Mouse (Mus musculus) spleen, adult 12 weeks (tissue): Measurements from ENCODE around the gene Rbm6.

ENCODE experiments used
- DNase-seq: peaks from one replicate; pipeline ENCODE4 v3.0.0; 2022; ENCODE audit warnings: low spot score

Rbm6 gene

GRCm38 (mm10) chr9:107747310-107747709 lies 125.7 kb downstream of the Rbm6 start:
- DNase-seq, result no peak

DNA sequence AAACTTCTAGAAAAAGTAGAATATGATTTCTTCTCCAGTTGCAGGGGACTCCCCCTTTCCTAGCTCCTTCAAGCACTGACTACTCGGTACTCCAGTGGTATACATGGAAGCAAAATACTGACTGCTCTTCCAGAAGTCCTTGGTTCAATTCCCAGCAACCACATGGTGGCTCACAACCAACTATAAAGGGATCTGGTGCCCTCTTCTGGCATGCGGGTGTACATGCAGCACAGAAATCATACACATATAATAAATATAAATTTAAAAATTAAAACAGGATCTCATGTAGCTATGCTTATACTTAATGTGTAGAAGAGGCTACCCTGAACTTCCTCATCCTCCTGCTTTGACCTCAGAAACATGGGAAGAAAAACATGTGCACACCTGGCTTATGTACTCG lies 126.4 kb downstream of the Rbm6 start:
- no peak for DNase-seq

DNA sequence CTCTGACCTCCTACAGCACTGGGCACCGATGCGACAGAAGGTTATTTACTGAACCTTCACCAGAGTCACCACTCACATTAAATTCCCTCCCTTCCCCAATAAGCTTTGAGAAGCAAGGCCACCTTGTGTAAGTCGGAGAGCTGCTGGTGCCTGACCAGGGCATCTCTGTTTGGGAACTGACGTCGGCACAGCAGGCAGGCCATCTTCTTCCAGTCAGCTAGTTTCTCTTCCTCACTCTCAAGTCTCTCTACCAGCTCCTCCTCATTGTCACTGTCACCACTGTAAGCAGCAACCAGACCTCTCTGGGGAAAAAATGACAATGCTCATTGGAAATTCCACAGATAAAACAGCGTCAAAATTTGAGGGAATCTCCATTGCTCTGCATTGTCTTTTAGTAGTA lies 129.0 kb downstream of the Rbm6 start:
- no peak for DNase-seq

DNA sequence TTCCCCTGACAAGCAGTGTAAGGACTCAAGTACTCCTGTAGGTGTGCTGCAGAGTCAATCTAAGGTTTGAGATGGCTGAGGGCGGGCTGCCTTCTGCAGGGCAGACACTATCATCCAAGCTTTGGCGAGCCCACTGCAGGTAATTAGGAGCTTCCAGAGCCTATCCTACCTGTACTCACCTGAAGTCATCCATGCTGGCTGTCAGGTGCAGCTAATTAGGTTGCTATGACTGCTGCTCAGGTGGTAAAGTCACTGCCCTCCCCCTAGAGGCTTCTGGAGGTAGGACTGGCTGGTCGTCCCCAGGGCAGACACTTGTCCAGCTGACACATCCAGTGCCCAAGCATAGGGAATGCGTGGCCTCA lies 134.2 kb downstream of the Rbm6 start:
- DNase-seq, result peak; percentile 35

- peak; percentile 69 for DNase-seq
These were observed 134.8 kb downstream of the Rbm6 start for GRCm38 (mm10) chr9:107738020-107738840.

DNA sequence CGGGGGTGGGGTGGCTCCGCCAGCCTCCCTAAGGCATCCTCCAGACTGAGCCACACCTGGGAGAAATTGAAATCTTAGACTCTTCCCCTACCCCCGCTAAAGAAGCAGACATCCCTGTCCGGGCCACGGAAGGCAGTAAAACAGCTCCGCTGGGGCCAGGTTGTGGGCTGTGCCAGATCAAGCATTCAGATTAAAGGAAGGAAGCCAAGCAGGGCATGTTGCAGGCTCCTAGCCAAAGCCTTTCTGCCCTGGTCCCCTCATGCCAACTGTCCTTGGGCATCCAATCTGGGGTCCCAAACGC lies 136.9 kb downstream of the Rbm6 start:
- DNase-seq, result no peak

- DNase-seq, result no peak
These were observed 137.5 kb downstream of the Rbm6 start for GRCm38 (mm10) chr9:107735356-107736184.

DNA sequence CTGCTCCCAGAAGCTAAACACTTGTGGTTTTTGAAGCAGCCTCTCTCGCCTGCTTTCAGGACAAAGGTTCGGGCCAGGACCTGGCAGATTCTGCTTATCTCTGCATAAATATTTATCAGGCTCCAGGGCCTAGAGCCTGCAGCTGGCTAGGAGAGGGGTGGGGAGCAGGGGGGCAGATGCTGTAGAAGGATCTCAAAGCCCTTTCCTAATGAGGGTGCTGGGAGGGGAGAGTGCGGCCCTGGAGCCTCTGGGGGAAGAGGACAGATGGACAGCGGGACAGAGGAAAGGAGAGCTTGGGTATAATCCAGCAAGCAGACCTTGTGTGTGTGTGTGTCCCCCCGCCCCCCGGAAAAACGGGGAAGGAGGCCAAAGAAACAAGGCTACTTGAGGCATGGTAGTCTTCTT lies 138.5 kb downstream of the Rbm6 start:
- DNase-seq, result no peak

GRCm38 (mm10) chr9:107729709-107730108 lies 143.3 kb downstream of the Rbm6 start:
- no peak for DNase-seq

DNA sequence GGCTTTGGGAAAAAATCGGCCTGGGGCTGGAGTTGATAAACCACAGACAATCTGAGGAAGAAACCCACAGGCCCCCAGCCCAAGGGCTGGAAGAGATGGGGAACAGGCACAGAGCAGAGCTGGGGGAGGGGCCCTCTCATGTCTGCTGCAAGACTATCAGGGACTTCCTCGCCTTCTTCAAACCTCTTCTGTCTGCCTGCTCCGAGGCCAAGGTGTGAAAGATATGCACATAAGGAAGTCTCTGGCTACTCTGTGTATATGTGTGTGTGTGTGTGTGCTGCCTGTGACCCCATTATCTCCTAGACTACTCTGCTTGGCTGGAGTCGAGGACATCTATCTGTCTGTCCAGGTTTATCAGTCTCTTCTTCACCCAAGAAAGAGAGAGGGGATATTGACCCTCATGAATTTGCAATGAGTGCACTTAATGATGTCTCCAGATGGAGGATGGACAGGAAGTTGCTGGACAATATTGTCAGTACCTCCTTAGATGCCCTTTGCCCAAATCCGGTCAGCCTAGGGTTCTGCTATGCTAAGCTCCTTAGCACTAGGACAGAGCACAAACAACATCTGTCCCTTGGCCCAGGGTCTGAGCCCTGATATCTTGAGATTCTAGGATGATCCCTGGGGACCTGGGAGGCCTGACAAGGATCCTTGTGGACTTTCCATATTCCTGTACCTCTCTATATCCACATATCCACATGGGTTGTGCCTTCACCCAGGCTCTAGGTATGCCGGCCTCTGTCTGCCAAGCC lies 143.9 kb downstream of the Rbm6 start:
- no peak for DNase-seq

DNA sequence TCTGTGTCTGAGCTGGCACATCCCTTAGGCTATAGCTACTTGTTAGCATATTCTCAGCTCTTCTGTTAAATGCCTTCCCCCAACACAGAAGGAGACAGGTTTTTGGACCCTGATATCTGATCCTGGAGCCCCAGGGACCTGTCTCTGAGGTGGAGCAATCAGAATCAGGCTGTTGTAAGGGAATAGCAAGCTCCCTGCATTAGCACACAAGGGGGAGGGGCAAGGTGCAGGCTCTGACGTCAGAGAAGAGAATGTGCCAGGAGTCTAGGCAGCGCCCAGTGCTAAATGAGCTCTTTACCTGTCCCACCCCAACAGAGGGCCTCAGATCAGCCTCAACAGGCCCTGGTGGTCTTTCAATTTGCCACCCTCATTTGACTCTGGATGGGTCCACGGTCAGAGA lies 146.0 kb downstream of the Rbm6 start:
- DNase-seq, result no peak

GRCm38 (mm10) chr9:107724796-107725195 lies 148.2 kb downstream of the Rbm6 start:
- DNase-seq, result no peak

GRCm38 (mm10) chr9:107723794-107724531 lies 149.1 kb downstream of the Rbm6 start:
- no peak for DNase-seq
